Mouse (Mus musculus): ENCODE measurements around the gene S100a13.

GRCm38 (mm10) chr3:90512948-90513642 lies 1.1 kb upstream of the S100a13 start:
- TF ChIP-seq CTCF (conservative IDR thresholded peaks at IDR 0.05; ENCODE audit: low read length): no peak
- no peak for TF ChIP-seq POU5F1 (IDR thresholded peaks at IDR 0.05; ENCODE audit: borderline replicate concordance, low read length)

Data from E14TG2a.4 (cell line).